Mouse (Mus musculus) T-helper 1 cell (primary cell): Measurements from ENCODE around the gene Fmo1.
"Not testable (repeated sequence)": the region's sequence is repeated elsewhere in the genome, so short reads cannot be mapped to it uniquely, and the experiment has no call there.

Experiments
- in situ Hi-C: fragments of 300-600 bp; cut with MboI, MseI; formaldehyde crosslinking; loops from one replicate; pipeline ENCODE4 v1.15.1; 2025; ENCODE audit warnings: high pct_unique_total_duplicates

Gene Fmo1

GRCm38 (mm10) chr1:162805011-162805410, 61.4 kb downstream of the Fmo1 start:
- in situ Hi-C loops = loop anchor here (5.0 kb wide), 1 partner anchor 62 kb away; the partner anchor contains the start of gene Fmo1

- in situ Hi-C loops = no loop called here
These were observed 70.0 kb downstream of the Fmo1 start for GRCm38 (mm10) chr1:162796441-162796840.

DNA sequence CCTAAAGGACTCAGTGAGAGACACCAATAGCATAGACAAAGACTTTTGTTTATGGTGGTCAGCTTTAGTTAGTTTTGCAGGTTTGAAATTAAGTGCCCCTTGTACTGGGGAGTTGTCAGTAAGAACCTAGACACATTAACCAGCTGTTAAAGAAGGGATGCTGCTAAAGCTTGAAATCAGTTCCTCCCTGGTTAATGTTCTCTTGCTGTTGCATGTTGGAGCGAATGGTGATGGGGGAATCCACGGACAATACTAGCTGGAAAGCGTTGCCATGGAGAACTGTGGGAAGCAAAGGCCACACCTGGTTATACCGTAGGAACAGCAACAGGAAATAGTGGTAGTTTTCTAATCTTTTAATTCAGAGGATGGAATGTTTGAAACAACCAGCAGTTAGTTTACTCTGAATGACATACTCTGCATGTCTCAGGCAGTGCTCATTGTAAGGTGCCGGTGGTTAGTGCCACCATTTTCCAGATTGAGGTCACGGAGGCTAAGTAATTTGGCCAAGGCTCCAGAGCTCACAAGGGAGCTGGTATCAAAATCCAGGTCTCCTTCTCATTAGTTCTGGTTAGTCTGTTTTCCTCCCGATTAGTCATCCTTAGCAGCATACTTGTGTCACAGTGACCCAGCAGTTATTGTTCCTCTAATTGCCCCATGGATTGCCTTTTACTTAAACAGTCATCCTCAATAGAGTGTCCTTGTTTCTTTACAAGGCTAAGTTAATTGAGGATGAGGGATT, 73.9 kb downstream of the Fmo1 start:
- in situ Hi-C loops = no loop called here

DNA sequence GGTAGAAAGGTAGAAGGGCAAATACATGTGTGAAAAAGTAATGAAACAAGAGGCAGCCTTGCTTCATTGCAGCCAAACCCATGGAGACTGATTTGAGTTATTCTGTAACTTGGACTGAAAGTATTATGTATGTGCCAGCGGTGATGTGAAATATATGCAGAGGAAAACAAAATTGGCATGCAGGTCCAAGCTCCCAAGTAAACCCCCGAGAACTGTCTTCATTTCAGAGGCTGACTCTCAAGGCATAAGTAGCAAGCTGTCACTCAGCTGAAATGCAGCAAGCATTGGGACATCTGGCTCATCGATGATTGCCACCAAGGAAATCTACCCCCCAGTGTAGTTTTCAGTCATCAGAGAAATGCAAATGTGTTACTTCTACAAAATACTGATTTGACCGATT, 81.2 kb downstream of the Fmo1 start:
- in situ Hi-C loops = no loop called here

- in situ Hi-C loops = no loop called here
These were observed 82.7 kb downstream of the Fmo1 start for GRCm38 (mm10) chr1:162783669-162784248.

DNA sequence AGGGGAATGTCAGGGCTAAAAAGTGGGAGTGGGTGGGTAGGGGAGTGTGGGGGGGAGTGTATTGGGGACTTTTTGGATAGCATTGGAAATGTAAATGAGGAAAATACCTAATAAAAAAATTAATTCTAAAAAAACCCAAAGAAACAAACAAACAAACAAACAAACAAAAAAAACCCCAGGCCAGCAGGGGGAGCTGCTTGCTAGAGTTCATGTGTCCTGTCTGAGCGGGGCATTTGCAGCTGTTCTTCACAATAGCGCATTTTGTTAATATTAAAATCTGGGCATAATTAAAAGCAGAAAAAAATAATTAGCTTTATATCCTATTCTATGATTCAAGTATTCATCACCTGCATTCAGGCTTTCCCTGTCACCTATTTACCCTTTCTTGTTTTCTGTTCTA, 85.4 kb downstream of the Fmo1 start:
- in situ Hi-C loops = not testable (repeated sequence)
